ENCODE assay signal across 8 mouse cellular contexts in genomic region chr5:121593451-121594401, GRCm38 (mm10). TPM values are rescaled to one million over a fixed set of nuclear protein-coding genes. Genes with fewer than 3 reads are reported as not detected.
DNase-seq lines count a peak whose midpoint lies in the region; ATAC-seq lines count a peak whose summit lies in the region.

Gene Aldh2 (minus strand): TSS chr5:121593824.

- intact Hi-C loops in gastrocnemius, postnatal 14 days (cut with DNase I; ENCODE audit: low total_unique reads), result no loop called here
- intact Hi-C loops in left cerebral cortex, postnatal 10 days (cut with DNase I), result no loop called here

- peak; percentile 83 for DNase-seq in adipocyte (ENCODE audit: low spot score)
- peak; percentile 96 for DNase-seq in embryo, embryonic 10 days (ENCODE audit: low spot score)
- DNase-seq in gastrocnemius, postnatal 14 days, result peak; percentile 92
- peak; percentile 48 to 93 for DNase-seq in left cerebral cortex, postnatal 10 days (ENCODE audit: extremely low spot score in 1 of 2, low spot score in 2 of 2)
- peak; percentile 75 for DNase-seq in right cerebral cortex, postnatal 25 days
- DNase-seq in urinary bladder, postnatal 4 days (ENCODE audit: low spot score in 2 of 2), result peak; percentile 85 to 87

- ATAC-seq in inflammation-experienced regulatory T-cells, adult 6 months, result peak; percentile 74
- ATAC-seq in megakaryocyte-erythroid progenitor cell, adult 5-6 weeks (replicated peaks; ENCODE audit: low FRiP score, low TSS enrichment, poor library complexity, severe bottlenecking), result peak; percentile 83

RNA-seq across cellular contexts. Expression of gene Aldh2, which starts in this region (rescaled TPM):
- total RNA-seq in gastrocnemius, postnatal 14 days (2021), result 100 to 1,000 TPM; 104 to 113 TPM
- 10 to 100 TPM in 1 of 3 experiments, 1 to 10 TPM in 2; 4.5 to 11.7 (median 6.0) TPM for polyA plus RNA-seq in inflammation-experienced regulatory T-cells, adult 6 months (2017; shearing (Covaris generic))
- total RNA-seq in left cerebral cortex, postnatal 10 days (2021), result 10 to 100 TPM; 71.5 to 72.7 TPM
- total RNA-seq in megakaryocyte-erythroid progenitor cell, adult 5-6 weeks (2014; fragmentation: Nextera tagmentation), result 98.2 and 116 TPM in 2 replicates
- 189 and 268 TPM in 2 replicates for total RNA-seq in megakaryocyte-erythroid progenitor cell, adult 5-6 weeks (2017)

Comparison
In these comparisons a context has a peak if more than half of its experiments do, and no peak if none do; other contexts are left out.
1. Peak in every context shown above with its lines: DNase-seq and ATAC-seq.